Mouse (Mus musculus): Measurements from ENCODE around the gene Tmem40. TPM values are rescaled to one million over a fixed set of nuclear protein-coding genes. Genes with fewer than 3 reads are reported as not detected.

Tmem40 gene
- total and polyA plus RNA-seq, 3 experiments: not detected

GRCm38 (mm10) chr6:115692163-115692950, 69.9 kb downstream of the Tmem40 start:
- dilution Hi-C loops (cut with MboI; ENCODE audit: extremely low pct_ligation_motif_present, extremely low pct_unique_long_range_greater_than_20kb, low sequenced_read_pairs): no loop called here

GRCm38 (mm10) chr6:115690105-115690504, 72.1 kb downstream of the Tmem40 start:
- H3K27ac ChIP-seq (ENCODE audit: insufficient read depth, low read depth): no peak overlapping the region
- in situ Hi-C loops (cut with MboI; ENCODE audit: low pct_ligation_motif_present, low pct_unique_long_range_greater_than_20kb, low sequenced_read_pairs): no loop called here
- TF ChIP-seq POLR2A (IDR thresholded peaks at IDR 0.05; ENCODE audit: low read depth, low read length) (no peak), CHD1 (IDR thresholded peaks at IDR 0.05; ENCODE audit: low read depth, low read length) (no peak), CHD2 (IDR thresholded peaks at IDR 0.05; ENCODE audit: low read length) (no peak), KAT2A (IDR thresholded peaks at IDR 0.05; ENCODE audit: insufficient replicate concordance, low read length) (no peak), JUN (IDR thresholded peaks at IDR 0.05; ENCODE audit: insufficient read depth, low read depth, low read length) (no peak), ZNF384 (IDR thresholded peaks at IDR 0.05; ENCODE audit: low read depth, low read length) (no peak), TCF12 (IDR thresholded peaks at IDR 0.05; ENCODE audit: low read depth, low read length) (no peak), RCOR1 (conservative IDR thresholded peaks at IDR 0.05; ENCODE audit: low read depth, low read length) (no peak), MAFK (IDR thresholded peaks at IDR 0.05; ENCODE audit: insufficient replicate concordance, low read length) (no peak), ZMIZ1 (IDR thresholded peaks at IDR 0.05; ENCODE audit: low read depth, low read length) (no peak), JUND (conservative IDR thresholded peaks at IDR 0.05; ENCODE audit: low read depth, low read length) (no peak), ETS1 (conservative IDR thresholded peaks at IDR 0.05; ENCODE audit: low read depth, low read length) (no peak), ELF1 (IDR thresholded peaks at IDR 0.05; ENCODE audit: low read depth, low read length) (no peak)
- H3K4me1 ChIP-seq (ENCODE audit: control insufficient read depth in 1 of 2, insufficient read depth in 2 of 2): peaks cover 13 to 19% of the 10 kb centered on the region in 2 experiments; a peak in 3 of 4 replicates
- H3K4me2 ChIP-seq (ENCODE audit: insufficient read depth, low read depth, poor library complexity, severe bottlenecking): no peak overlapping the region
- no peaks in the 10 kb centered on the region for H3K36me3 ChIP-seq (replicated peaks in 1 of 2; ENCODE audit: control insufficient read depth in 1 of 2, insufficient read depth in 1 of 2, low read length in 1 of 2)
- no peak overlapping the region for H3K9ac ChIP-seq (ENCODE audit: insufficient read depth, low read depth)
- H3K4me3 ChIP-seq (replicated peaks in 1 of 3; ENCODE audit: low read depth in 2 of 3, low read length in 2 of 3, poor library complexity in 1 of 3): no peak overlapping the region
- no peaks in the 10 kb centered on the region for H3K79me2 ChIP-seq (replicated peaks; ENCODE audit: control insufficient read depth, extremely low read depth, insufficient read depth, poor library complexity, severe bottlenecking)
- dilution Hi-C loops (cut with MboI; ENCODE audit: extremely low pct_ligation_motif_present, extremely low pct_unique_long_range_greater_than_20kb, low sequenced_read_pairs): no loop called here
- no peak for DNase-seq (ENCODE audit: extremely low read depth)
- no peaks in the 10 kb centered on the region for H3K27me3 ChIP-seq (replicated peaks)
- no peaks in the 10 kb centered on the region for H3K9me3 ChIP-seq (replicated peaks; ENCODE audit: low read length)

More at GRCm38 (mm10) chr6:115692163-115692950, 69.9 kb downstream of the Tmem40 start:
- Histone ChIP-seq H3K4me1 (ENCODE audit: control insufficient read depth in 1 of 2, insufficient read depth in 2 of 2) (peaks cover 13 to 19% of the 10 kb centered on the region in 2 experiments; a peak in 3 of 4 replicates), H3K9ac (ENCODE audit: insufficient read depth, low read depth) (no peak overlapping the region), H3K36me3 (replicated peaks in 1 of 2; ENCODE audit: control insufficient read depth in 1 of 2, insufficient read depth in 1 of 2, low read length in 1 of 2) (no peaks in the 10 kb centered on the region), H3K27ac (ENCODE audit: insufficient read depth, low read depth) (no peak overlapping the region), H3K4me3 (replicated peaks in 1 of 3; ENCODE audit: low read depth in 2 of 3, low read length in 2 of 3, poor library complexity in 1 of 3) (no peak overlapping the region), H3K4me2 (ENCODE audit: insufficient read depth, low read depth, poor library complexity, severe bottlenecking) (no peak overlapping the region), H3K27me3 (replicated peaks) (no peaks in the 10 kb centered on the region), H3K79me2 (replicated peaks; ENCODE audit: control insufficient read depth, extremely low read depth, insufficient read depth, poor library complexity, severe bottlenecking) (no peaks in the 10 kb centered on the region), H3K9me3 (replicated peaks; ENCODE audit: low read length) (no peaks in the 10 kb centered on the region)
- no peak for DNase-seq (ENCODE audit: extremely low read depth)
- TF ChIP-seq NELFE (IDR thresholded peaks at IDR 0.05; ENCODE audit: low read depth, low read length) (no peak), ZC3H11A (IDR thresholded peaks at IDR 0.05; ENCODE audit: low read depth, low read length) (no peak), POLR2A (IDR thresholded peaks at IDR 0.05; ENCODE audit: low read depth, low read length) (no peak), MEF2A (IDR thresholded peaks at IDR 0.05; ENCODE audit: borderline replicate concordance, low read depth, low read length) (no peak)
- in situ Hi-C loops (cut with MboI; ENCODE audit: low pct_ligation_motif_present, low pct_unique_long_range_greater_than_20kb, low sequenced_read_pairs): no loop called here

Data from CH12.LX (cell line).